Mouse (Mus musculus): ENCODE measurements around the gene Chn2. TPM values are rescaled to one million over a fixed set of nuclear protein-coding genes. Genes with fewer than 3 reads are reported as not detected.

Chn2 gene
- total RNA-seq, 2 experiments from 2014 or later, result 38.8 to 42.7 TPM

Other genes starting within 250 kb of the Chn2 start
- 10 to 100 TPM; 32.1 to 34.4 TPM for gene Tril, start 218.7 kb upstream of the Chn2 start, total RNA-seq (2021)
- gene Cpvl, start 60.9 kb upstream of the Chn2 start, total RNA-seq (2021), result not detected